Mouse (Mus musculus) lung, postnatal 0 days (tissue): ENCODE measurements around the gene Nr6a1.

Experiments used
- CTCF ChIP-seq: IDR thresholded peaks from 2 replicates; pipeline ENCODE4 v1.5.1; 2016; ENCODE audit warnings: antibody characterized with exemption, mild to moderate bottlenecking
- EP300 ChIP-seq: IDR thresholded peaks from 2 replicates; pipeline ENCODE4 v1.6.1; 2016; ENCODE audit warnings: antibody characterized with exemption, mild to moderate bottlenecking, control low read depth

- TF ChIP-seq CTCF = no peak
- TF ChIP-seq EP300 = no peak
Measured at GRCm38 (mm10) chr2:38705036-38705435, 222.5 kb downstream of the Nr6a1 start.
